Mouse (Mus musculus) left cerebral cortex, postnatal 10 days (tissue): ENCODE measurements around the gene Trim38. TPM values are rescaled to one million over a fixed set of nuclear protein-coding genes. Genes with fewer than 3 reads are reported as not detected.
"Not testable (repeated sequence)": the region's sequence is repeated elsewhere in the genome, so short reads cannot be mapped to it uniquely, and the experiment has no call there.

Source experiments
- DNase-seq, 2 experiments: peaks; one replicate each; pipeline ENCODE4 v3.0.0; 2021 to 2022; ENCODE audit warnings: low spot score in 2 of 2, mixed read lengths in 1 of 2; ENCODE audit errors: extremely low spot score in 1 of 2
- intact Hi-C: fragments of 180-260 bp; cut with DNase I; formaldehyde crosslinking; loops from one replicate; pipeline ENCODE4 v1.15.1; 2025
- total RNA-seq, 2 experiments: library from RNA; stranded (reverse); gene quantifications; 2 replicates each; pipeline ENCODE4 v1.2.3; 2021

Gene Trim38
- total RNA-seq, 2 experiments from 2014 or later: 0.36 to 0.54 TPM

DNA sequence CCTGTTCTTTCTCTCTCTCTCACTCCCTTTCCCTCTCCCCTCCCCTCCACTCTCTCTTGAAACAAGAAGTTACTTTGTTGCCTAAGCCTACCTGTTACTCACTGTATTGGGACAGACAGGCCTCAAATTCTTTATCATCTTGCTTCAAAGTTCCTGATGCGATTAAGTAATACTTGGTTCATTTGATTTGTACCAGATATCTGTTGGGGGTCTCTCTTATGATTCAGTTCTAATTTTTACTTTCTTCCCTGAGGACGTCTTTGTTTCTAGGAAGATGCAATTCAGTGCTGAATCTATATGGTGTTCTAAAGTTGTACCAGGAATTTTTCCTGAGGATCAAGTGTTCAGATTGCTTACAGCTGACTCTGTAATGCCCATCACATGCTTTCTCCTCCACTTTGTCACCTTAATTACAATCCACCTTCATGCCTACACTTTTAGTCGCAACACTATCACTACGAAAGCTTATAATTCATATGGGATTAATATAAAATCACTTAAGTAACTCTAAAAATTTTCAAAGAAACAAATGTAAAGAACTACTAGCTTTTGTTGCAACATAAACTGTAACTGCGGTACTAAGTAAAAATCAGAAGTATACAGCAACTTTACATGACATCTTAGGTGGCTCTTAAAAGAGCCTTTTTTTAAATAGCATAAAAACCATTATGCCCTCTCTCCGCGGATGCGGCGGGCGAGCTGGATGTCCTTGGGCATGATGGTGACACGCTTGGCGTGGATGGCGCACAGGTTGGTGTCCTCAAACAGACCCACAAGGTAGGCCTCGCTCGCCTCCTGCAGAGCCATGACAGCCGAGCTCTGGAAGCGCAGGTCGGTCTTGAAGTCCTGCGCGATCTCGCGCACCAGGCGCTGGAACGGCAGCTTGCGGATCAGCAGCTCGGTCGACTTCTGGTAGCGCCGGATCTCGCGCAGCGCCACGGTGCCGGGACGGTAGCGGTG, 25.0 kb upstream of the Trim38 start:
- intact Hi-C loops: no loop called here
- no peak for DNase-seq

DNA sequence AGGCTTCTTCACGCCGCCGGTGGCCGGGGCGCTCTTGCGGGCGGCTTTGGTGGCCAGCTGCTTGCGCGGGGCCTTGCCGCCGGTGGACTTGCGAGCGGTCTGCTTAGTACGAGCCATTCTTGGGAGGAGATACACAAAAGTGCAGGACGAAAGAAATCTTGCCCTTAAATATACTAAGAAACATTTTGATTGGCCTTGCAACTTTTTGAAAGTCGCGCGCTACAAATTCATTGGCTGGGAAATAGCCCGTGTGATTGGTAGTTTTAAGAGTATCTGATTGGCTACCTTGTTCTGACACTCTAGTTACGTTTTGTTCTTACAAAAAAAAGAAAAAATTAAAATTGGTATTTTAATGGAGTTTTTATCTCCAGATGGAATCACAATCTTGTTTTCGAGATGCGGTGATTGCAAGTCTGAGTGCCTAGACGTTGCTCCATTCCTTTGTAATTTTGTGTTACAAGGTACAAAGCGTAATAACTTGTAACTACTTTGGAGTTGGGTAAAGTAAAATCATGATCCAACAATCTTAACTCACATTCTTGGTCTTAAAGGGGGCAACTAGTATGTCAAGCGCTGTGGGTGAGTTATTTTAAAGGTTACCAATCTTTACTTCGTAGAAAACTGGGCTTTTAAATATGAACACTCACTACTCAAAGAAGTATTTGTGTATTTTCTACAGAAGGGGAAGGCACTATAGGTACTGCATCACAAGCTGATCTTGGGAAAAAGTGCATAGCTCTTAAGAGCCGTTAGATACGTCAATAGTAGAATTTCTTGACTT, 24.1 kb upstream of the Trim38 start, which contains the start of gene Hist1h3c:
Gene Hist1h3c, minus strand, starts transcription at position 222 of the 781 bp plus-strand sequence.
- intact Hi-C loops: no loop called here
- DNase-seq: peak; percentile 88 to 92

DNA sequence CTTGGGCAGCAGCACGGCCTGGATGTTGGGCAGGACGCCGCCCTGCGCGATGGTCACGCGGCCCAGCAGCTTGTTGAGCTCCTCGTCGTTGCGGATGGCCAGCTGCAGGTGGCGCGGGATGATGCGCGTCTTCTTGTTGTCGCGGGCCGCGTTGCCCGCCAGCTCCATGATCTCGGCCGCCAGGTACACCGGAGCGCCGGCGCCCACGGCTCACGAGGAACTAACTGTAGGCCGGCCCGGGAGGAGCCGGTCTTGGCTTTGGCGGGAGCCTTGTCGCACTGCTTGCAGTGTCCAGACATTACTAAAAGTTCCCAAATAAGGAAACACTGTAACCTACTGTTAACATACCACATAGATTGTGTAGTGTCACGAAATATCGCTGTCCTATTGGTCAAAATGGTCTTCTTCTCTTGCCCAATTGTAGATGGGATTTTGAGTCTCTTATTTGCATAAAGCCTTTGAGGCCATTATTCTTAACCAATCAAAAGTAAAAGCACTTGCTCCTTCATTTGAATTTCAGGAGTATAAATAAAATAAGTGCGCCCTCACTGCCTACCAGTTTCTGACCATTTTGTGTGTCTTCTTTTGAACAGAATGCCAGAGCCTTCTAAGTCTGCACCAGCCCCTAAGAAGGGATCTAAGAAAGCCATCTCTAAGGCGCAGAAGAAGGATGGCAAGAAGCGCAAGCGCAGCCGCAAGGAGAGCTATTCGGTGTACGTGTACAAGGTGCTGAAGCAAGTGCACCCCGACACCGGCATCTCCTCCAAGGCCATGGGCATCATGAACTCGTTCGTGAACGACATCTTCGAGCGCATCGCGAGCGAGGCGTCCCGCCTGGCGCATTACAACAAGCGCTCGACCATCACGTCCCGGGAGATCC, 23.3 kb upstream of the Trim38 start, which contains the start of gene Hist1h2bb:
Gene Hist1h2bb, plus strand, starts transcription at position 534 of the 880 bp plus-strand sequence.
- intact Hi-C loops: not testable (repeated sequence)
- peak; percentile 72 to 85 for DNase-seq

DNA sequence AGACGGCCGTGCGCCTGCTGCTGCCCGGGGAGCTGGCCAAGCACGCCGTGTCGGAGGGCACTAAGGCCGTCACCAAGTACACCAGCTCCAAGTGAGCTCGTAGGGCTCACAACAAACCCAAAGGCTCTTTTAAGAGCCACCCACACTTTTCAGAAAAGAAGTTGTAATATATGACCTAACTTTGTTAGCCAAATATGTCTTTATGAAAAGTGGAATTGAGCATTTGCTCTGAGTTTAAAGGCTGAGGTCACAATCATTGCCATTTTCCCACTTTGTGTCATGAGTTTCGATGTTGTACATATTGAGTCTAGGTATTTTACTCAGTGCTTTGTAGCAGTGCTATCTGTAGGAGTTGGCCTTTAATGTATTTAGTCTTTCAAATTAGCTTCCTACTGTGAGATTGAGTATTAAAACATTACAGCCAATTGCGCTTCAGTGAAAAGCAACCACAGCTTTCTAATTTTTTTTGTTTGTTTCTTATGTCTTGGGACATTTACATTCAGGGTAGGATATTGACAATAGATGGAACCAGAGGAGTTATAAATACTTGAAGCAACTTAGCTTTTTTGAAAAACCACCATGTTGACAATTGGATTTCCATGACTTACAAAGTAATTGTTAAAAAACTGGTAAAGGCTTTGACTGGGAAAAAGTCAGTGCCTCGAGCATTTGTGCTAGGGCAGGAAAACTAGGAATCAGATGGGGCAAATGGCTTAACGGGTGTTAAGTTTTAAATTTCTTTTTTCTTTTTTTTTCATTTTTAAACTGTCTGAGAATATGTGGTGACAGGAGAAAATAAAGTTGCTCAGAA, 22.4 kb upstream of the Trim38 start:
- no peak for DNase-seq
- intact Hi-C loops: no loop called here

GRCm38 (mm10) chr13:23747892-23748288, 21.8 kb upstream of the Trim38 start:
- intact Hi-C loops: no loop called here
- DNase-seq: no peak

DNA sequence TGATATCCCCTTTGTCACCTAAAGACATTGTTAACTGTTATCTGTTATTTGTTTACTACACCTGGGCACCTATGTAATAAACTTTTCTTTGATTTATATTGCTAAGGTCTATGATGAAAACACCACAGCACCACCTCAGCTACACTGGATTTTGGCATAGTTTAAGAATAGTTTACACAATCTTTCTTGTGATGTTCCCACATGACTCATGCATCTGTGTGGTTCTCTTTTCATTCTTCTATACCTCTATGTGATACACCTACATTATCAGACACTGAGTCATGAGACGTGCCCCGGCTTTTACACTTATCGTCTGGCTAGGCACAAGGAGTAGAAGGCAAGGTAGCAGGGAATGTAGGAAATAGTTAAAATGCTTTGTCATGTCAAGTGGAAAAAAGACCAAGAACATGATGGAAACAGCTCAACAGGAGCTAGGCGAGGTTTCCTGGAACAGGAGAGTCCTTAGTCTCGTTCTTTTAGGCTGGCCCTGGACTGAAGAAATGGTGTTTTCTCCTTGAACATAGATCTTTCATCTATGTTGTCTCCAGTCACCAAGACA, 20.1 kb upstream of the Trim38 start:
- intact Hi-C loops: loop anchor here (10.0 kb wide), 1 partner anchor 195 kb away; the partner anchor contains the start of genes Hist1h1d and Hist1h4f
- no peak for DNase-seq

GRCm38 (mm10) chr13:23750839-23751477, 18.8 kb upstream of the Trim38 start, which contains the start of gene Hist1h2ab:
Gene Hist1h2ab, plus strand, starts transcription at chr13:23751126.
- intact Hi-C loops: loop anchor here (10.0 kb wide), 1 partner anchor 196 kb away; the partner anchor contains the start of genes Hist1h1d and Hist1h4f

DNA sequence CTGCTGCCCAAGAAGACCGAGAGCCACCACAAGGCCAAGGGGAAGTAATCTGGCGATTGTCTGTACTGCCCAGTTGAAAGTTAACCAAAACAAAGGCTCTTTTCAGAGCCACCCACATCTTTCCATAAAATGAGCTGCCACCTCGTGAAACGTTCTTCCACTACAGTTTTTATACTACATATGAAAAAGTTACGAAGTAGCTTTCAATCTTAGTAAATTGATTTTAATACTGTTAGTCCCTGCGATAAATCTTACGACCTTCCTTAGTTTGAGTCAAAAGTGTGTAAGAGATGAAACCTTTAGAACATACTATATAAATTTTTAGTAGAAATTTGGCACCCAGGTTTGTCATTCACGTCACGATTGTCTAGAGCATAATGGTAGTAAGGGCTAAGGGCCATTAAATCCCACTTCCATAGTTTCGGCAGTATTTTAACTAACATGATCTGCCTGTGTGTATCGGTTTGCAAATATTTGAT, 18.2 kb upstream of the Trim38 start:
- no peak for DNase-seq
- intact Hi-C loops: loop anchor here (10.0 kb wide), 1 partner anchor 197 kb away; the partner anchor contains the start of genes Hist1h1d and Hist1h4f

More at GRCm38 (mm10) chr13:23750839-23751477, 18.8 kb upstream of the Trim38 start, which contains the start of gene Hist1h2ab:
- not testable (repeated sequence) for DNase-seq

- intact Hi-C loops: loop anchor here (10.0 kb wide), 1 partner anchor 197 kb away; the partner anchor contains the start of genes Hist1h1d and Hist1h4f
- peak; percentile 91 to 94 for DNase-seq
These were observed 17.5 kb upstream of the Trim38 start, which contains the start of gene Hist1h3b for GRCm38 (mm10) chr13:23752067-23752741. Gene Hist1h3b, plus strand, starts transcription at chr13:23752267.

- no peak for DNase-seq
- intact Hi-C loops: loop anchor here (10.0 kb wide), 1 partner anchor 198 kb away; the partner anchor contains the start of genes Hist1h1d and Hist1h4f
These were observed 17.0 kb upstream of the Trim38 start for GRCm38 (mm10) chr13:23752742-23753172.

DNA sequence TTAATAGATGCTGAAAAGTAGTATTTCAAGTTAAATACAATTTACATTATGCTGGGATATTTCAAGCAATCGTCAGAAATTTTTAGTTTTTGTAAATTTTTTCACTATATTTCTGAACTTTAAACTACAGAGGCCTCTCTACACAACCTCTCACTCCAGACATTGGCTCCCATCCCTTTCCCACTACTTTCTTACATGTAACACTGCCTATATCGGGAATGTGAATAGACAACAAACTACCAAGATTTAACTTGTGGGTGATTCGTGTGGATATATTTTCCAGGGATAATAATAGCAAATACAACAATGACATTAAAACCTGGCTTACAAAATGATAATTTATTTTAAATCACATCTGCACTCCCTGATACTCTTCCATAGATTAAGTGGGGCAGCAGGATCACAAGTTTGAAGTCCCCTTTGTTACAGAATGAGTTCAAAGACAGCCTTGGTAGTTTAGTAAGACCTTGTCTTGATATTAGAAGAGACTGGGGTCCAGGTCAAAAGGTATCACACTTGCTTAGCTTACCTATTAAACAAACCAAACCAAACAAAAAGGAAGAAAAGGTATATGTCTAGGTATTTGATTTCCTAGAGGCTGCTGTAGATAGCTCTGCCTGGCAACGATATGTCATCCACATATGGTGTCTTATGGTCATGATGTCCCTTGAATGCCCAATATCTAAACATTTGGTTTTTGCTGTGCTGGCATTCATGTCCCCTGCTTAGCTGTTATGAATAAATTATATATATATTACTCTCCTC, 16.2 kb upstream of the Trim38 start:
- intact Hi-C loops: loop anchor here (10.0 kb wide), 1 partner anchor 199 kb away; the partner anchor contains the start of genes Hist1h1d and Hist1h4f
- no peak for DNase-seq

GRCm38 (mm10) chr13:23755000-23755399, 14.7 kb upstream of the Trim38 start:
- no peak for DNase-seq
- intact Hi-C loops: loop anchor here (10.0 kb wide), 1 partner anchor 200 kb away; the partner anchor contains the start of genes Hist1h1d and Hist1h4f

- DNase-seq: peak; percentile 87 to 94
- intact Hi-C loops: loop anchor here (10.0 kb wide), 1 partner anchor 202 kb away; the partner anchor contains the start of genes Hist1h1d and Hist1h4f
These were observed 12.9 kb upstream of the Trim38 start, which contains the start of gene Hist1h4b for GRCm38 (mm10) chr13:23756790-23757189. Gene Hist1h4b, plus strand, starts transcription at chr13:23757013.

GRCm38 (mm10) chr13:23757211-23757773, 12.4 kb upstream of the Trim38 start:
- DNase-seq: no peak
- intact Hi-C loops: loop anchor here (10.0 kb wide), 1 partner anchor 202 kb away; the partner anchor contains the start of genes Hist1h1d and Hist1h4f
